Mouse (Mus musculus): ENCODE results near the gene Rtn4rl1.
"Not testable (repeated sequence)": the region's sequence is repeated elsewhere in the genome, so short reads cannot be mapped to it uniquely, and the experiment has no call there.

The Rtn4rl1 gene

DNA sequence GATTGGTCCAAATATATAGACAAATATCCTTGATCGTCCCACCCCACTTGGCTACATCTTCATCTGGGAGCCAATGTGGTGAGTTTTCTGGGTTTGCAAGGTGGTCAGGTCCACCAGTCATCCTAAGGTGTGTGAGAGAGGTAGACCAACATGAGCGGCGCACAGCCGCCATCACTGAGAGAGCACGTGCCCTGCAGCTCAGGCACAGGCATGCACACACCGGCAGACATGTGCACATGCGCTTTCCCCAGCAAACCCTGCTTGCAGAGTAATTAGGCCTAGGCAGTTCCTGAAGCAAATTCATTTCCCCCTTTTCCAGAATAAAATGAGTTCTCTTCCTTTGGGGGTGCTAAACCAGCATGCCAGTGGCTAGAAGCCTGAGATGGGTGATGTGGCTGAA lies 98.7 kb downstream of the Rtn4rl1 start:
- DNase-seq (ENCODE audit: extremely low read depth, low read depth, low spot score) = no peak

GRCm38 (mm10) chr11:75293852-75294361 lies 100.3 kb downstream of the Rtn4rl1 start:
- no peak for DNase-seq (ENCODE audit: extremely low read depth, low read depth, low spot score)

DNA sequence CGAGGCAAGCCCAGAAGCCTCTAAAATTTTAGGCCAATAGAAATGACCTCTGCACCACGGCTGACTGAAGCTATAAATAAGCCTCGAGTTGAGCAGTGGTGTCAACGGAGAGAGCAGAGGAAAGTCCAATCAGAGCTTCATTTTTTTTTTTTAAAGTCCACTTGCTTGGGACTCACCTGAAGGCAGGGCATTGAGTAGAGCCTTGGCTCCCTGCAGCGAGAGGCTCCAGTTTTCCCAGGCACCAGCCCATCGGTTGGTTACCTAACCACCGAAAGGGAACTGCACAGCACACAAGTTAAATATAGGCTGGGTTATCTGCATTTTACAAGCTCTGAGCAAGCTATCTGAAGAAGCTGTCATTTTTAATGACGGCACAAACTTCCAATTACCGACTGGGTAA lies 101.3 kb downstream of the Rtn4rl1 start:
- no peak for DNase-seq (ENCODE audit: extremely low read depth, low read depth, low spot score)

DNA sequence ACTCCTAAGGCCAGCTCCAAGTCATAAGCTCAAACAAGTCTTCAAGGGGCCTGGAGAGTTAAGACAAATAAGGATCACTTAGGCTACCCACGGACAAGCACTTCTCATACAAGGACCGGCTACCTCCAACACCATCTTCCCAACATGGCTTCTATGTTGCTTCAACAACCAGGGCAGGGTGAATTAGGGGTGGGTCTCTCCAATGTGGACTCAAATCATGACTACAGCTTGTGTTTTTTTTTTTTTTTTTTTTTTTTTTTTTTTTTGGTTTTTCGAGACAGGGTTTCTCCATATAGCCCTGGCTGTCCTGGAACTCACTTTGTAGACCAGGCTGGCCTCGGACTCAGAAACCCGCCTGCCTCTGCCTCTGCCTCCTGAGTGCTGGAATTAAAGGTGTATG lies 102.0 kb downstream of the Rtn4rl1 start:
- not testable (repeated sequence) for DNase-seq (ENCODE audit: extremely low read depth, low read depth, low spot score)

- no peak for DNase-seq (ENCODE audit: extremely low read depth, low read depth, low spot score)
These were observed 102.9 kb downstream of the Rtn4rl1 start for GRCm38 (mm10) chr11:75296406-75297005.

DNA sequence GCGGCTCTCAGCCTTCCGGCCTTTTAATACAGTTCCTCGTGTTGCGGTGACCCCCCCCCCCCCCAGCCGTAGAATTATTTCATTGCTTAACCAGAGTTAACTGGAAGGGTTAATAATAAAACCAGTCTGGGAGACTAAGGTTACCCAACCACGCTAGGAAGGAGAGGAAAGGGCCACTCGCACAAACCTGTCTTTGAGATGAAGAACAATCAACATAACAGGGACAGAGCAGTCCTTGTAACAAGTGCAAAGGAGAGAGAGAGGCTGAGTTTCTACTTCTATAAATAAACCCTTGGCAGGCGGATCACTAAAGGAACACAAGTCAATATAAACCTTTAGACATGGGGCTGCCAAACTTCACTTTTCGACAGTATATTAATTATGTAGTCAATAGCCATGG lies 104.0 kb downstream of the Rtn4rl1 start:
- DNase-seq (ENCODE audit: extremely low read depth, low read depth, low spot score) = no peak

GRCm38 (mm10) chr11:75298491-75298890 lies 104.9 kb downstream of the Rtn4rl1 start:
- no peak for DNase-seq (ENCODE audit: extremely low read depth, low read depth, low spot score)

DNA sequence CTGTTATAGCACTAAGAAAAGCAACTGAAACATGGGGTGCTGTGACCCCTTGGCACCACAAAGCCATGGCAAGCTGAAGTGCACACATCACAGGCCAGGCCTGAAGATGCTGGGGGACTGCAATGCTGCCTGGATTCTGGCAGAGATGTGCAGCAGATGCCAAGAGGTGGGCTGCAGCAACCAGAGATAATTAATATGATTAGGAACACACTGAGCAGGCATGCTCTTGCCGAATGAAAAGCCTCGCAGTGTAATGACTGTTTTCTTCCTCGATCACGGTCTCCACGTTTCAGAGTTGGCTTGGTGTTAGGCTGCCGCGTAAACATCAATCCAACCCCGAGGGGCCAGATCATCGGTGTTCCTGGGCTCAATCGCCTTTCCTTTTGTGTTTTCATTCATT lies 106.2 kb downstream of the Rtn4rl1 start:
- no peak for DNase-seq (ENCODE audit: extremely low read depth, low read depth, low spot score)

GRCm38 (mm10) chr11:75300954-75301353 lies 107.4 kb downstream of the Rtn4rl1 start:
- no peak for DNase-seq (ENCODE audit: extremely low read depth, low read depth, low spot score)

DNA sequence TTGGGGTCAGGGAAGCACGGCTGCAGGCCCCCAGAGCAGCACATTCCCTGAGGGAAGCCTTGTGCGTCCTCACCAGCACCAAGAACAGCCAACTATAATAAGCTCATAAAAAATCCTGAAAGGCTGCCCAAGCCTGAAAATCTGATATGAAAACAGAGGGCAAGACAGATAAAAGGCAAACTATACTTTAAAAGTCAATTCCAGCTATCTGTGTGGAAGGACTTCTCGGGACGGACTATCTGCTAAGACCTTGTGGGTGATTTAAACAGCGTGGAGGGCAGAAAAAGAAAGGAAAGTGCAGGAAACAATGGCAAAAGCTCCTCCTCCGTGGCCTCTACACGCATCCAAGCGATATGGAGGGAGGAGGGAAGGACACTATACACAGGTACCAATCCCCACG lies 111.2 kb downstream of the Rtn4rl1 start:
- no peak for DNase-seq (ENCODE audit: extremely low read depth, low read depth, low spot score)

DNA sequence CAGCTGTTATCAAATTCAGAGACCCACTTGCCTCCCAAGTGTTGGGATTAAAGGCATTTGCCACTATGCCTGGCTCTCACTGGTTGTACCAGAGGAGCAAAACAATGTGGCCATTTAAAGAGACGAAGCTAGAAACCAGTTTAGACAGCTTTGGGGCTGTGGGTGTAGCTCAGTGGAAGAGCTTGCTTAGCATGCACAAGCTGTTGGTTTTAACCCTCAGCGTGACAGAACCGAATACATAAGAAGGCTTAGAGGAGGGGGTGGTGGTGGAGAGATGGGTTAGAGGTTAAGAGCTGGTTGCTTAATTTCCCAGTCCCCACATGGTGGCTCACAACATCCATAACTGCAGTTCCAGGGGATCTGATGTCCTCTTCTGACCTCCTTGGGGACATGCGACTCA lies 115.1 kb downstream of the Rtn4rl1 start:
- DNase-seq (ENCODE audit: extremely low read depth, low read depth, low spot score) = no peak

DNA sequence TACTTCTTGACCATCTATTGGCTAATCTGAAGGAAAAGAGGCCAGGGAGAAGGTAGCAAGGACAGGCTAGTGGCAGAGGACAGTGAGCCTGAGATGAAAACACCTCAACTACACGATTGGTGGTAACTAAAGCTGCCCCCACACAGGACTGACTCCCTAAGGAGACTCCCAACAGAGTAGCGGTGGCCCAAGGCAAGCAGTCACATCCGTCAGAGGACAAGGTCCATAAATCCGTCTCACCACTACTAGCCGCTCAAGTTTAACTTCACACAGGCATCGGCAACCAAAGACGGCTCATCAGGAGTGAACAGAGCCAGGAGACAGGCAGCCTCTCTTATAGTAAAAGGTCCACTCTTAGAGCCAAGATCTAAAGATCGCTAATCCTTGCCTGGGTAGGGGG lies 117.2 kb downstream of the Rtn4rl1 start:
- DNase-seq (ENCODE audit: extremely low read depth, low read depth, low spot score) = no peak

GRCm38 (mm10) chr11:75311751-75312150 lies 118.2 kb downstream of the Rtn4rl1 start:
- no peak for DNase-seq (ENCODE audit: extremely low read depth, low read depth, low spot score)

DNA sequence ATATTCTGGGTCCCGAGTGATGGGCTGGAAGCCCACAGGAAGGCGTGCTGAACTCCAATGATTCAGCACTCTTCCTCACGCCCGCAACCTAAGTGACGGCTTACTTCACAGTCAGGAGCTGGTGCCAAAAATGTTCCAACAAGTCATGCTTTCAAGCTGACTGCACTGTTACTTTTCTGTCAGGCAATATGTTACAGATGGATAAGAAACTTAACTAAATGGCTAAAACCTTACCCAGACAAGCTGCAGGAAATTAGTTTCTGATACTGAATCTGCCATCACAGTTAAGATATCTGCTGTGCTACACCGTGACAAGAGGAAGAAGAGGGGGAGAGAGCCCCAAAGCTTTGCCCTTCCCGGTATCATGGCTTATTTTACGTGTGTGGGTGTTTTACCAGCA lies 120.3 kb downstream of the Rtn4rl1 start:
- no peak for DNase-seq (ENCODE audit: extremely low read depth, low read depth, low spot score)

All from fat pad, adult 2 months (tissue).